Mouse (Mus musculus): ENCODE data around the gene Gm6205. TPM values are rescaled to one million over a fixed set of nuclear protein-coding genes. Genes with fewer than 3 reads are reported as not detected.
"Not testable (repeated sequence)": the region's sequence is repeated elsewhere in the genome, so short reads cannot be mapped to it uniquely, and the experiment has no call there.

Gene Gm6205
- polyA plus RNA-seq (2015; fragmentation: Nextera tagmentation; extraction: Ambion mirVana), result not detected in 2 replicates

GRCm38 (mm10) chr5:94648082-94648481 lies at the start of gene Gm6205:
Gene Gm6205, plus strand, starts transcription at chr5:94648382.
- ATAC-seq (ENCODE audit: low read depth), result not testable (repeated sequence)
- WGBS, result no CpG with 5 or more reads among the region's 2 CpGs

DNA sequence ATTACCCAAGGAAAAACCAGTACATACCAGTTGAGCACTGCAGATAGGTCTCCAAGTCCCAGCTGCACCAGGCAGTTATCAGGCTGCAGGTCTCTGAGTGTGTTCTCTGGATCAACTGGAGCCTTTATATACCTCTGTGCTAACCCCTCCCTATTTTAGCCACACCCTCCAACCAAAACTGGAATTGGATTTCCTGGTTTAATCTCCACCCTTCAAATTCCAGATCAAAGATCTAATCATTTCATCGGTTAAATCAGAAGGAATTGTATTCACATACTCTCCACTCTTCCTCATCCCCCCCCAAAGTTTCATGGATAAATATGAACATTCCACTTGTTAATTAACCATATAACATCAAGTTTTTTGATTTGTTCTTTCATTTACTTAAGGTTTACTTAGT lies 31.9 kb upstream of the Gm6205 start, which contains the start of gene Gm3147:
Gene Gm3147 (minus strand): TSS at position 101 of the 400 bp plus-strand sequence.
- not testable (repeated sequence) for H3K27ac ChIP-seq (replicated peaks); H3K4me1 ChIP-seq (replicated peaks); H3K36me3 ChIP-seq; ATAC-seq (ENCODE audit: low read depth); H3K9me3 ChIP-seq; H3K9ac ChIP-seq; H3K4me3 ChIP-seq; H3K27me3 ChIP-seq; H3K4me2 ChIP-seq
- WGBS, result no CpG with 5 or more reads among the region's 1 CpGs

More at GRCm38 (mm10) chr5:94648082-94648481, at the start of gene Gm6205:
- not testable (repeated sequence) for H3K36me3 ChIP-seq; H3K4me1 ChIP-seq (replicated peaks); H3K9ac ChIP-seq; H3K27me3 ChIP-seq; H3K9me3 ChIP-seq; H3K27ac ChIP-seq (replicated peaks); H3K4me3 ChIP-seq; H3K4me2 ChIP-seq

GRCm38 (mm10) chr5:94623679-94624078 lies 24.5 kb upstream of the Gm6205 start, which contains the start of gene Gm6509:
Gene Gm6509, plus strand, starts transcription at chr5:94623979.
- H3K9ac ChIP-seq; H3K4me3 ChIP-seq; H3K27ac ChIP-seq (replicated peaks); H3K9me3 ChIP-seq; ATAC-seq (ENCODE audit: low read depth); H3K4me2 ChIP-seq; H3K36me3 ChIP-seq; H3K4me1 ChIP-seq (replicated peaks); H3K27me3 ChIP-seq: not testable (repeated sequence)
- no CpG with 5 or more reads among the region's 2 CpGs for WGBS

Other genes starting within 250 kb of the Gm6205 start
- gene Gm7682, start 202.6 kb upstream of the Gm6205 start, polyA plus RNA-seq (2015; fragmentation: Nextera tagmentation; extraction: Ambion mirVana), result not detected in 2 replicates
- gene Gm3139, start 122.1 kb upstream of the Gm6205 start, polyA plus RNA-seq (2015; fragmentation: Nextera tagmentation; extraction: Ambion mirVana), result not detected in 2 replicates
- not detected in 2 replicates for gene Gm3147, start 32.0 kb upstream of the Gm6205 start, polyA plus RNA-seq (2015; fragmentation: Nextera tagmentation; extraction: Ambion mirVana)
- gene Gm6509, start 24.4 kb upstream of the Gm6205 start, polyA plus RNA-seq (2015; fragmentation: Nextera tagmentation; extraction: Ambion mirVana), result not detected in 2 replicates
- not detected in 2 replicates for gene Gm3183, start 217.1 kb downstream of the Gm6205 start, polyA plus RNA-seq (2015; fragmentation: Nextera tagmentation; extraction: Ambion mirVana)

All from neural tube, embryonic 13.5 days (tissue).